Mouse (Mus musculus): Measurements from ENCODE around the gene Tepp. TPM values are rescaled to one million over a fixed set of nuclear protein-coding genes. Genes with fewer than 3 reads are reported as not detected.

The Tepp gene
- polyA plus RNA-seq, 1 experiment from 2014 or later: 1.8 TPM

DNA sequence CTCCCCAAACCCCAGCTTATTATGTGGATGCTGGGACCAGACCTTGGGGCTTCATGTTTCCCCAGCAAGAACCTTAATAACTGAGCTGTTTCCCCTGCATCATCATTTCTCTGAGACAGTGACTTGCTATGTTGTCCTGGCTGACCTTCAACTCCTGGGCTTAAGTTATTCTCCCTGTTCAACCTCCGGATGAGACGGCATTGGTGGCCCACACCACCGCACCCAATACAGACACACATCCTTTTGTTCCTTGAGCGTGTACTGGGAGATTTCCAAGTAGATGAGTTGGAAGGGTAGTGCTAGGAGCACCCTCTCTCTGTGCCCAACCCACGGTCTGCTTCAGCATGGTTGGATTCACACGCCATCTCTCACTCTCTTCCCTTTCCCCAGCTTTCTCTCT lies 3.5 kb downstream of the Tepp start:
- no peaks in the 10 kb centered on the region for H3K27me3 ChIP-seq (replicated peaks)
- H3K4me1 ChIP-seq: peaks cover 8% of the 10 kb centered on the region
- no peak overlapping the region for H3K4me3 ChIP-seq
- no peak for ATAC-seq (replicated peaks)
- no peaks in the 10 kb centered on the region for H3K9me3 ChIP-seq
- no peaks in the 10 kb centered on the region for H3K36me3 ChIP-seq (replicated peaks)
- H3K4me2 ChIP-seq: no peak overlapping the region
- WGBS: 91% methylated on average over 6 of the region's 6 CpGs
- H3K9ac ChIP-seq: no peak overlapping the region
- no peak overlapping the region for H3K27ac ChIP-seq

GRCm38 (mm10) chr8:95314707-95315106 lies 4.3 kb downstream of the Tepp start:
- Histone ChIP-seq H3K27ac (no peak overlapping the region), H3K4me1 (peaks cover 8% of the 10 kb centered on the region), H3K9ac (no peak overlapping the region), H3K27me3 (replicated peaks) (no peaks in the 10 kb centered on the region), H3K4me3 (no peak overlapping the region), H3K4me2 (no peak overlapping the region), H3K36me3 (replicated peaks) (no peaks in the 10 kb centered on the region), H3K9me3 (no peaks in the 10 kb centered on the region)
- no peak for ATAC-seq (replicated peaks)
- WGBS: 78% methylated on average over 2 of the region's 2 CpGs

DNA sequence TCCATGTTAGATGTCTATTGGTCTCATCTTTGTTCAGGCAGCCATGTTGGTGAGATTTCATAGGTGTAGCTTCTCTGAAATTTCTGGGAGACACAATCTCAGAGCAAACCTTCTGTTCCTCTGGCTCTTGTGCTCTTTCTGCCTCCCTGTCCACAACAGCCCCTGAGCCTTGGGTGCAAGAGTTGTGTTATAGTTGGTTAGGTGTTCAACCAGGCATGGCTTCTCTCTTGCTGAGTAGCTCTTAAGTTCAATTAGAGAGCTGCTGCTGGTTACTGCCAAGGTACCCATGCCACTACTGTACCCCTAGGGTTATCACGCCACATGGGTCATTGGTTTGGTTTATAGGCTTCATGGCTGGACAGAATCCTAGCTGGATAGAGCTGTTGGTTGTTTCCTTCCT lies 5.0 kb downstream of the Tepp start:
- no peak overlapping the region for H3K27ac ChIP-seq
- no peaks in the 10 kb centered on the region for H3K36me3 ChIP-seq (replicated peaks)
- no peak overlapping the region for H3K9ac ChIP-seq
- no peak overlapping the region for H3K4me3 ChIP-seq
- WGBS: 86% methylated on average over 1 of the region's 1 CpGs
- no peak overlapping the region for H3K4me2 ChIP-seq
- H3K4me1 ChIP-seq: peaks cover 10% of the 10 kb centered on the region
- H3K9me3 ChIP-seq: no peaks in the 10 kb centered on the region
- no peaks in the 10 kb centered on the region for H3K27me3 ChIP-seq (replicated peaks)
- no peak for ATAC-seq (replicated peaks)

DNA sequence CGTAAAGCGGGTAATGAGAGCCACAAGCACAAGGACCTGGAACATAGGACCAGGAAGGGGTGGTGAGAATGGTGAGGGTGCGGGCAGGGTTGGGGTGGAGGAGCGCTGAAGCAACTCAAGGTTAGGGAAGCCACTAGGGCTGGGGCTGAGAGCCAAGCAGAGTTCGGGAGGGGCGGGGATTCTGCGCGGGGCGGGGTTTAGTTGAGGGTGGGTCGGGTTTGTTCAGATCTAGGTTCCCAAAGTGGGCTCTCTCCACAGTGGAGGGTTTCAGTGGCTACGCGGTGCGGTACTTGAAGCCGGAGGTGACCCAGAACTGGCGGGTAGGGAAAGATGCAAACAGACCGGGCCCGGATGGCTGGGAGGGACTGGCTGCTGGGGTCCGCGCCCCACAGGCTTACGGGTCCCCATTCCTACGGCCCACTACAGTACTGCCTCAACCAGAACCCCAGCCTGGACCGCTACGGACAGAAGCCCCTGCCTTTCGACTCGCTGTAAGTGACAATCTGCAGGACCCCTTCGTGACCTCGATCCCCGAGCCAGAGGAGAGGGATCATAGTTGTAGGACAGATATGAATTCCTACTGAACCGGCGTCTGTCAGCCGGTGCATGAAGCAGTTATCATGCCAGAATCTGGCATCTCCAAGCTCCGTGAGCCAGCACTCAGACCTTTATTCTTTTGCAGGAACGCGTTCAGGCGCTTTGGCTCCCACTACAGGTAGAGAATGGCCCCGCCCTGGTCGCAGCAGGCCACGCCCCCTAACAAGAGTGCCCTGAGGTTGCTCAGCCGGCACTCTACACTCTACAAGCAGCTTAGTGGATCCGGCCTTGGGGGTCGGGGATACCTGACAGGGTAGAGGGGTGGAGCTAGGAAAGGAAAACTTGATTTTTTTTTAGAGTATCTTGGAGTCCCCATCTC lies 10.1 kb downstream of the Tepp start:
- WGBS: 2% methylated on average over 41 of the region's 41 CpGs
- H3K9ac ChIP-seq: peak overlapping the region; percentile 51
- H3K4me2 ChIP-seq: peak overlapping the region; percentile 84
- H3K36me3 ChIP-seq (replicated peaks): peaks cover 4% of the 10 kb centered on the region; the same call in 1 of the 2 replicates
- peaks cover 12% of the 10 kb centered on the region for H3K4me1 ChIP-seq
- H3K27ac ChIP-seq: 0 out of 2 replicates have a peak overlapping the region, but pooled peaks have one; percentile 23
- H3K9me3 ChIP-seq: no peaks in the 10 kb centered on the region
- ATAC-seq (replicated peaks): peak; percentile 74
- no peaks in the 10 kb centered on the region for H3K27me3 ChIP-seq (replicated peaks)
- peak overlapping the region; percentile 41 for H3K4me3 ChIP-seq

GRCm38 (mm10) chr8:95323201-95323600 lies 12.8 kb downstream of the Tepp start:
- no peak overlapping the region for H3K4me2 ChIP-seq
- no peaks in the 10 kb centered on the region for H3K9me3 ChIP-seq
- H3K36me3 ChIP-seq (replicated peaks): peaks cover 20% of the 10 kb centered on the region
- H3K4me3 ChIP-seq: no peak overlapping the region
- ATAC-seq (replicated peaks): no peak
- H3K27me3 ChIP-seq (replicated peaks): no peaks in the 10 kb centered on the region
- peaks cover 24% of the 10 kb centered on the region for H3K4me1 ChIP-seq
- 90% methylated on average over 3 of the region's 3 CpGs for WGBS
- no peak overlapping the region for H3K9ac ChIP-seq
- H3K27ac ChIP-seq: no peak overlapping the region

- no peak overlapping the region for H3K27ac ChIP-seq
- H3K27me3 ChIP-seq (replicated peaks): no peaks in the 10 kb centered on the region
- no peak for ATAC-seq (replicated peaks)
- H3K4me2 ChIP-seq: no peak overlapping the region
- H3K36me3 ChIP-seq (replicated peaks): peaks cover 30% of the 10 kb centered on the region
- no peak overlapping the region for H3K4me3 ChIP-seq
- H3K9me3 ChIP-seq: no peaks in the 10 kb centered on the region
- peaks cover 27% of the 10 kb centered on the region for H3K4me1 ChIP-seq
- 35% methylated on average over 5 of the region's 5 CpGs for WGBS
- H3K9ac ChIP-seq: no peak overlapping the region
These were observed 14.3 kb downstream of the Tepp start for GRCm38 (mm10) chr8:95324646-95325045.

- Histone ChIP-seq H3K27ac (no peak overlapping the region), H3K4me1 (peaks cover 28% of the 10 kb centered on the region), H3K4me2 (no peak overlapping the region), H3K4me3 (no peak overlapping the region), H3K9me3 (no peaks in the 10 kb centered on the region), H3K27me3 (replicated peaks) (no peaks in the 10 kb centered on the region), H3K36me3 (replicated peaks) (peaks cover 30% of the 10 kb centered on the region), H3K9ac (no peak overlapping the region)
- 86% methylated on average over 5 of the region's 5 CpGs for WGBS
- no peak for ATAC-seq (replicated peaks)
These were observed 16.5 kb downstream of the Tepp start for GRCm38 (mm10) chr8:95326822-95327221.

DNA sequence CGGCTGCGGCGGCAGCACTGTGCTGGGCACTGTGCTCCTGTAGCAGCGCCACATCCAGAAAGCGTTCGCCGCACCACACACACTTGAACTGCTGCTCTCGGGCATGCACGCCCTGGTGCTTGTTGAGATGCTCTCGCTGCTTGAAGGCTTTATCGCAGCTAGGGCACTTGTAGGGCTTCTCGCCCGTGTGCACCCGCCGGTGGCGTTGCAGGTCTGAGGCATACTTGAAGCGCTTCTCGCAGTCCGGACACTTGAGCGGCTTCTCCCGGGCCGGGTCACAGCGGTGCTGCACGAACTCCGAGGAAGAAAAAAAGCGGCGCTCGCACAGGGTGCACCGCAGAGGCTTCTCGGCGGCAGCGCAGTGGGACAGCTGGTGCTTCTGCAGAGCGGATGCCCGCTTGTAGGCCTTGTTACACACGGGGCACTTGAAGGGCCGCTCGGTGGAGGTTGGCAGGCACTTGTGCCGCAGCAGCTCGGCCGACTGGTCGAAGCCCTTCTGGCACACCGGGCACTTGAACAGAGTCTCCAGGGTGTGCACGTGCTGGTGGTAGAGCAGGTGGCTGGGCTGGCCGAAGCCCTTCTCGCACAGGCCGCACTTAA lies 17.6 kb downstream of the Tepp start:
- Histone ChIP-seq H3K4me2 (no peak overlapping the region), H3K36me3 (replicated peaks) (peaks cover 30% of the 10 kb centered on the region)
- WGBS: 89% methylated on average over 46 of the region's 46 CpGs

DNA sequence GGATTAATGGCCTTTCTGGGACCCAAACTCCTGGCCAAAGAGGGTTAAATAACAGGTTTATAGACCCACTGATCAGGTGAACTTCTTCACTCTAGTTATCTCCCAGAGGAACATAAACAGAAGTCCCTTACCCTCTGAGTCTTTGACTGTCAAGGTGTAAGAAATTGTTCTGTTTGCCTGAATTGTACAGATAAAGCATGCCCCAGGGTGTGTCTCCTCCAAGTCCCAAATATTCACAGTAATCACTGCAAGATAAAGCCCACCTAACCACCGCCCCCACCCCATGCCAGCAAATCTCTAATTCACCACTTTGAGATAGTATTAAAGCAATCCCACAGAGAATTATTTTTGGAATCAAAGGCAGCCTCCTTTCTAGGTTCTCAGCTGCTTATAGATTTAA lies 20.0 kb downstream of the Tepp start:
- Histone ChIP-seq H3K27me3 (replicated peaks) (no peaks in the 10 kb centered on the region), H3K4me2 (peak overlapping the region; percentile 71), H3K9me3 (no peaks in the 10 kb centered on the region), H3K4me1 (peaks cover 36% of the 10 kb centered on the region), H3K4me3 (peak overlapping the region; percentile 77), H3K36me3 (replicated peaks) (peaks cover 30% of the 10 kb centered on the region), H3K9ac (peak overlapping the region; percentile 83), H3K27ac (peak overlapping the region; percentile 94; the same call in 1 of the 2 replicates)
- WGBS: 80% methylated on average over 1 of the region's 1 CpGs
- no peak for ATAC-seq (replicated peaks)

More for the DNA sequence above, 17.6 kb downstream of the Tepp start:
- ATAC-seq (replicated peaks): no peak
- Histone ChIP-seq H3K27ac (no peak overlapping the region), H3K9ac (no peak overlapping the region), H3K27me3 (replicated peaks) (no peaks in the 10 kb centered on the region), H3K9me3 (no peaks in the 10 kb centered on the region), H3K4me1 (peaks cover 35% of the 10 kb centered on the region), H3K4me3 (no peak overlapping the region)

- Histone ChIP-seq H3K9ac (peak overlapping the region; percentile 83), H3K36me3 (replicated peaks) (peaks cover 29% of the 10 kb centered on the region), H3K4me1 (peaks cover 35% of the 10 kb centered on the region), H3K4me2 (peak overlapping the region; percentile 71), H3K4me3 (peak overlapping the region; percentile 77), H3K27me3 (replicated peaks) (no peaks in the 10 kb centered on the region), H3K9me3 (no peaks in the 10 kb centered on the region), H3K27ac (peak overlapping the region; percentile 94)
- under 1% methylated on average over 38 of the region's 38 CpGs for WGBS
- ATAC-seq (replicated peaks): peak; percentile 53
These were observed 20.9 kb downstream of the Tepp start for GRCm38 (mm10) chr8:95331156-95331719.

GRCm38 (mm10) chr8:95331720-95332436 lies 21.5 kb downstream of the Tepp start, which contains the start of the genes Zfp319 and Usb1:
Gene Zfp319, minus strand, starts transcription at chr8:95331950.
Gene Usb1, plus strand, starts transcription at chr8:95332284.
- peak within 1 kb of the TSS; percentile 71 for H3K4me2 ChIP-seq
- H3K9ac ChIP-seq: peak within 1 kb of the TSS; percentile 83
- no peaks in the 10 kb centered on the region for H3K27me3 ChIP-seq (replicated peaks)
- H3K36me3 ChIP-seq (replicated peaks): peaks cover 31% of the 10 kb centered on the region
- peaks cover 30% of the 10 kb centered on the region for H3K4me1 ChIP-seq
- peak; percentile 92 for ATAC-seq (replicated peaks)
- H3K27ac ChIP-seq: peak within 1 kb of the TSS; percentile 94
- H3K4me3 ChIP-seq: peak within 1 kb of the TSS; percentile 77
- H3K9me3 ChIP-seq: no peaks in the 10 kb centered on the region
- WGBS: under 1% methylated on average over 80 of the region's 80 CpGs

Measured in midbrain, embryonic 15.5 days (tissue).